Mouse (Mus musculus): ENCODE measurements around the gene Cilp2.
A peak's percentile ranks its signal among the peaks of the same experiment; 100 is the strongest.

Gene Cilp2

GRCm38 (mm10) chr8:69874155-69874554, 13.3 kb downstream of the Cilp2 start:
- DNase-seq (ENCODE audit: low spot score): no peak

- DNase-seq (ENCODE audit: low spot score): no peak
Observed at GRCm38 (mm10) chr8:69870907-69871306, 16.6 kb downstream of the Cilp2 start.

GRCm38 (mm10) chr8:69870003-69870765, 17.3 kb downstream of the Cilp2 start:
- no peak for DNase-seq (ENCODE audit: low spot score)

- DNase-seq (ENCODE audit: low spot score): no peak
Observed at GRCm38 (mm10) chr8:69867696-69868326, 19.7 kb downstream of the Cilp2 start.

- no peak for DNase-seq (ENCODE audit: low spot score)
Observed at GRCm38 (mm10) chr8:69864180-69864579, 23.3 kb downstream of the Cilp2 start.

- no peak for DNase-seq (ENCODE audit: low spot score)
Observed at GRCm38 (mm10) chr8:69863387-69864020, 24.0 kb downstream of the Cilp2 start.

- DNase-seq (ENCODE audit: low spot score): no peak
Observed at GRCm38 (mm10) chr8:69861251-69861650, 26.2 kb downstream of the Cilp2 start.

- no peak for DNase-seq (ENCODE audit: low spot score)
Observed at GRCm38 (mm10) chr8:69860807-69861206, 26.7 kb downstream of the Cilp2 start.

GRCm38 (mm10) chr8:69853869-69854268, 33.6 kb downstream of the Cilp2 start:
- DNase-seq (ENCODE audit: low spot score): no peak

GRCm38 (mm10) chr8:69850926-69851506, 36.5 kb downstream of the Cilp2 start:
- DNase-seq (ENCODE audit: low spot score): no peak

- no peak for DNase-seq (ENCODE audit: low spot score)
Observed at GRCm38 (mm10) chr8:69849899-69850298, 37.6 kb downstream of the Cilp2 start.

GRCm38 (mm10) chr8:69848951-69849350, 38.5 kb downstream of the Cilp2 start:
- no peak for DNase-seq (ENCODE audit: low spot score)

GRCm38 (mm10) chr8:69847167-69848065, 40.1 kb downstream of the Cilp2 start:
- DNase-seq (ENCODE audit: low spot score): no peak

- DNase-seq (ENCODE audit: low spot score): no peak
Observed at GRCm38 (mm10) chr8:69837057-69837682, 50.3 kb downstream of the Cilp2 start.

GRCm38 (mm10) chr8:69832298-69832853, 55.1 kb downstream of the Cilp2 start, which contains the start of gene Pbx4:
Gene Pbx4, plus strand, starts transcription at chr8:69832491.
- DNase-seq (ENCODE audit: low spot score): peak; percentile 69

Measured in spleen, adult 12 weeks (tissue).